Mouse (Mus musculus): Measurements from ENCODE around the gene Mapk1. TPM values are rescaled to one million over a fixed set of nuclear protein-coding genes. Genes with fewer than 3 reads are reported as not detected.

The Mapk1 gene
- 49.7 and 50.9 TPM in 2 replicates for polyA plus RNA-seq (2012; rRNA removed)

GRCm38 (mm10) chr16:16983131-16983533 is at the start of gene Mapk1:
TSS of gene Mapk1 (plus strand) at chr16:16983382.

GRCm38 (mm10) chr16:17069511-17070443 is 86.6 kb downstream of the Mapk1 start, which contains the start of gene Ypel1:
TSS of gene Ypel1 (plus strand) at chr16:17069696.

Other genes with a start within 250 kb of the Mapk1 start
- 0.07 TPM in 1 of 2 replicates, not detected in the other for gene Spag6l, start 153.9 kb upstream of the Mapk1 start, polyA plus RNA-seq (2012; rRNA removed)
- gene Igll1, start 119.4 kb upstream of the Mapk1 start, polyA plus RNA-seq (2012; rRNA removed) = 23.8 and 29.2 TPM in 2 replicates
- gene Top3b, start 112.6 kb upstream of the Mapk1 start, polyA plus RNA-seq (2012; rRNA removed) = 26.3 and 29.9 TPM in 2 replicates
- gene Vpreb1, start 112.5 kb upstream of the Mapk1 start, polyA plus RNA-seq (2012; rRNA removed) = 21.6 and 33.0 TPM in 2 replicates
- 6.0 and 6.5 TPM in 2 replicates for gene Ppm1f, start 86.9 kb upstream of the Mapk1 start, polyA plus RNA-seq (2012; rRNA removed)
- gene Ypel1, start 86.3 kb downstream of the Mapk1 start, polyA plus RNA-seq (2012; rRNA removed) = 0.44 and 0.48 TPM in 2 replicates
- gene Ppil2, start 127.9 kb downstream of the Mapk1 start, polyA plus RNA-seq (2012; rRNA removed) = 32.1 and 32.4 TPM in 2 replicates
- 9.0 TPM in 2 replicates for gene 2610318N02Rik, start 141.8 kb downstream of the Mapk1 start, polyA plus RNA-seq (2012; rRNA removed)
- 23.5 and 25.2 TPM in 2 replicates for gene Sdf2l1, start 149.0 kb downstream of the Mapk1 start, polyA plus RNA-seq (2012; rRNA removed)
- 4.9 TPM in 2 replicates for gene Ydjc, start 161.2 kb downstream of the Mapk1 start, polyA plus RNA-seq (2012; rRNA removed)
- gene Ccdc116, start 163.8 kb downstream of the Mapk1 start, polyA plus RNA-seq (2012; rRNA removed) = 0.60 and 0.75 TPM in 2 replicates
- gene Ube2l3, start 219.3 kb downstream of the Mapk1 start, polyA plus RNA-seq (2012; rRNA removed) = 43.2 and 49.9 TPM in 2 replicates
- 0.02 TPM in 2 replicates for gene Rimbp3, start 225.2 kb downstream of the Mapk1 start, polyA plus RNA-seq (2012; rRNA removed)